Mouse (Mus musculus): ENCODE results near the gene Ptgds. TPM values are rescaled to one million over a fixed set of nuclear protein-coding genes. Genes with fewer than 3 reads are reported as not detected.

Gene Ptgds
- polyA plus RNA-seq, 1 experiment from 2014 or later, result 192 TPM

DNA sequence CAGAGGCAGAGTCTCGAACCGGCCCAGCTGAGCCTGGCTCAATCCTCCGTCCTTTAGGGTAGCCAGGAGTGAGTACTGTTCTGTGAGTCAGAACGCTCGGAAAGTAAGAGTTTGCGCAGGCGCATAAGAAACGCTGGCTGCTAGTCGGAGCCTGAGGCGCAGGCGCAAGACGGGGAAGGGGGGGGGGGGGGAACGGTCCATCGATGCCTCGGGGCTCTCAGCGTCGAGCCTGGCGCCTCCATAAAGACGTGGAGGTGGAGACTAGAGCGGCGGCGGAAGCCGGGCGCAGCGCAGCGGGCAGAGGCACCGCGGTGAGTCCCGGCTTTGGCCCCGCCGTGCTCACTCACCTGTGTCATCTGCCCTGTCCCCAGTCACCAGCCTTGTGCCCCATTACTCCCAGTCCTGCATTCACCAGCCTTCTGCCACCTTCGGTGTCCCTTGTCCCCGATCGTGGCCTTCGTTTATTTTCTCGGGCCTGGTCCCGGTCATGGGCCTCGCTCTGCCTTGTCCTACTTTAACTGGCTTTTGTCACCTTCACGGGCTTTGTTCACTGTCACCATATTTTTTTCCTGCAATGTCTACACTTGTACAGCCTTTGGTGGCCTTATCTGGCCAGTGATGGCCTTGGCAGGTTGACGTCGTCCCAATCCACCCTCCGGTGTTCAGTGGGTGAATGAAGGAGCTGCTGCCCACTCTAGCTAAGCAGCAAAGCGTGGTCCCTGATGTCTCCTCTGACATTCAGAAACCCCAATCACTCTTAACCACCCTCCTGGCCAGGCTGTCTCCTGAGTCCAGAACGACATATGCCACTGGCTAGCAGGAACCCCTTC lies 30.9 kb upstream of the Ptgds start, which contains the start of gene Fbxw5:
TSS of gene Fbxw5 (plus strand) at position 175 of the 830 bp plus-strand sequence.
- H3K27me3 ChIP-seq (ENCODE audit: control insufficient read depth, insufficient read depth, low read length), result no peaks in the 10 kb centered on the region
- H3K9ac ChIP-seq (ENCODE audit: low read length), result peak within 1 kb of the TSS; percentile 98
- under 1% methylated on average over 38 of the region's 44 CpGs for WGBS
- peak within 1 kb of the TSS; percentile 96 for H3K4me3 ChIP-seq (ENCODE audit: low read length)
- H3K4me2 ChIP-seq (ENCODE audit: low read depth, low read length), result peak within 1 kb of the TSS; percentile 99
- H3K9me3 ChIP-seq (replicated peaks; ENCODE audit: control insufficient read depth, low read length), result no peaks in the 10 kb centered on the region
- peak within 1 kb of the TSS; percentile 64 for H3K27ac ChIP-seq (ENCODE audit: low read length)
- H3K36me3 ChIP-seq (ENCODE audit: control insufficient read depth, insufficient read depth), result peaks cover 21% of the 10 kb centered on the region
- H3K4me1 ChIP-seq (ENCODE audit: control insufficient read depth, insufficient read depth, low read length), result peaks cover 10% of the 10 kb centered on the region
- peak; percentile 93 for ATAC-seq (replicated peaks; ENCODE audit: extremely low read depth, insufficient read depth, low FRiP score)

DNA sequence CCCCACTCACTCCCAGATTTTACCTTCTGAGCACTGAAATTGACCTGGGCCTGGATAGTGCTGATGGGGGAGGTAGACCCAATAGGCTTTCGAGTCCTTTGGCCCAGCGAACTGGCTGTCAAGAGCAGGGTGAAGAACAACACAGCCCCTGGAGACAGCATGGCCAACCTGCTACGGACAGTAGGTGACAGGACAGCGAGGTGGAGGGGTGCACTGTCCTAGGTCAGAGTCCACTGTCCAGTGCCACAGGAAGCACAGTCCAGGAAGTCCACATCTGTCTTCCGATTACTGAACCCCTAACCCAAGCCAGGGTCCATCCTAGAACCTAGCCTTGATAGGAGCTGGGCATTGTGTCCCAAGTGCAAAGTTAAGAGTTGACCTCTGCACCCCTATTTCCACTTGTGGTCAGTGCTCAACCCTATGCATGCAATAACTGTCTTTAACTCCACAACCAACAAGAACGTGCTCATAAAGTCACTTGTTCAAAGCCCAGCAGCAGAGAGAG lies 30.3 kb upstream of the Ptgds start:
- peak overlapping the region; percentile 67 for H3K4me2 ChIP-seq (ENCODE audit: low read depth, low read length)
- H3K4me1 ChIP-seq (ENCODE audit: control insufficient read depth, insufficient read depth, low read length), result peaks cover 10% of the 10 kb centered on the region
- 68% methylated on average over 6 of the region's 6 CpGs for WGBS
- H3K27me3 ChIP-seq (ENCODE audit: control insufficient read depth, insufficient read depth, low read length), result no peaks in the 10 kb centered on the region
- peak overlapping the region; percentile 73 for H3K9ac ChIP-seq (ENCODE audit: low read length)
- peak overlapping the region; percentile 47; the same call in 1 of the 2 replicates for H3K27ac ChIP-seq (ENCODE audit: low read length)
- H3K9me3 ChIP-seq (replicated peaks; ENCODE audit: control insufficient read depth, low read length), result no peaks in the 10 kb centered on the region
- peaks cover 21% of the 10 kb centered on the region for H3K36me3 ChIP-seq (ENCODE audit: control insufficient read depth, insufficient read depth)
- ATAC-seq (replicated peaks; ENCODE audit: extremely low read depth, insufficient read depth, low FRiP score), result no peak
- peak overlapping the region; percentile 96 for H3K4me3 ChIP-seq (ENCODE audit: low read length)

DNA sequence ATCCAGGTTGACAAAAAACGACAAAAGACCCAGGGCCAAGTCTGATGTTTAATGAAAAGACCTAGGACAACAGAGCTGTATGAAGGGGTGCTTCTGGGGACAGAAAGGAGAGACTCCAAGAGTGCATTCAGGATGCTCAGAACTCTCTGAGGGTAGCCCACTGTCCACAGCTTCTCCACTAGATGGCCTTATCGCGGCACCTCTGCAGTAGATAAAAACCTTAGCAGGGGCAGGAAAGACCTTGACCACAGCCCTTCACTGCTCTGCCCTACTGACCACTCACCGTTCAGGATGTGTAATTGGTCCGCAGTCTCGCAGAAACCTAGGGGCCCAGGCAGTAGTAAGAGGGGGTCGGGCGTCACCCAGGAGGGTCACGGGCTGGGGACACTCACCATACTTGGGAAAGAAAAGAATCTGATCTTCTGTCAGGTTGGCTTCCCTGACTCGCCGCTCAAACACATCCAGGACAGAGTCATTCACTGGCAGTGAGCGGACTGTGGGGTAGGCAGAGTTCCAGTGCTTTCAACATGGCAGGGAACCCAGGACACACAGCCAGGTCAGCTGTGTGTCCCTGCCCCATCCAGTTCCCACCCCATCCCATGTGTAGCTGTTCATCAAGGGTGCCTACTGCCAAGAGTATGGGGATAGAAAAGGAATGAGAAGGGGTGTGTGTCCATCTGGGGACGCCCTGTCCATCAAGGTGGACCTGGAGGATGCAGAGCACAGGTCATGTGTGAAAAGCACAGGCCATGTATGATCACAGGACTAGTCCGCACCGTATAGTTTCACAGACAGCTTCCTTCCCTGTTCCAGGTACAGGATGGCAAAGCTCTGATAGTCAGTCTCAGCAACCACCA lies 29.0 kb upstream of the Ptgds start:
- no peak for ATAC-seq (replicated peaks; ENCODE audit: extremely low read depth, insufficient read depth, low FRiP score)
- no peak overlapping the region for H3K27ac ChIP-seq (ENCODE audit: low read length)
- no peaks in the 10 kb centered on the region for H3K9me3 ChIP-seq (replicated peaks; ENCODE audit: control insufficient read depth, low read length)
- no peak overlapping the region for H3K4me3 ChIP-seq (ENCODE audit: low read length)
- peaks cover 11% of the 10 kb centered on the region for H3K36me3 ChIP-seq (ENCODE audit: control insufficient read depth, insufficient read depth)
- no peak overlapping the region for H3K4me2 ChIP-seq (ENCODE audit: low read depth, low read length)
- no peak overlapping the region for H3K9ac ChIP-seq (ENCODE audit: low read length)
- 65% methylated on average over 15 of the region's 15 CpGs for WGBS
- no peaks in the 10 kb centered on the region for H3K27me3 ChIP-seq (ENCODE audit: control insufficient read depth, insufficient read depth, low read length)
- H3K4me1 ChIP-seq (ENCODE audit: control insufficient read depth, insufficient read depth, low read length), result peaks cover 10% of the 10 kb centered on the region

DNA sequence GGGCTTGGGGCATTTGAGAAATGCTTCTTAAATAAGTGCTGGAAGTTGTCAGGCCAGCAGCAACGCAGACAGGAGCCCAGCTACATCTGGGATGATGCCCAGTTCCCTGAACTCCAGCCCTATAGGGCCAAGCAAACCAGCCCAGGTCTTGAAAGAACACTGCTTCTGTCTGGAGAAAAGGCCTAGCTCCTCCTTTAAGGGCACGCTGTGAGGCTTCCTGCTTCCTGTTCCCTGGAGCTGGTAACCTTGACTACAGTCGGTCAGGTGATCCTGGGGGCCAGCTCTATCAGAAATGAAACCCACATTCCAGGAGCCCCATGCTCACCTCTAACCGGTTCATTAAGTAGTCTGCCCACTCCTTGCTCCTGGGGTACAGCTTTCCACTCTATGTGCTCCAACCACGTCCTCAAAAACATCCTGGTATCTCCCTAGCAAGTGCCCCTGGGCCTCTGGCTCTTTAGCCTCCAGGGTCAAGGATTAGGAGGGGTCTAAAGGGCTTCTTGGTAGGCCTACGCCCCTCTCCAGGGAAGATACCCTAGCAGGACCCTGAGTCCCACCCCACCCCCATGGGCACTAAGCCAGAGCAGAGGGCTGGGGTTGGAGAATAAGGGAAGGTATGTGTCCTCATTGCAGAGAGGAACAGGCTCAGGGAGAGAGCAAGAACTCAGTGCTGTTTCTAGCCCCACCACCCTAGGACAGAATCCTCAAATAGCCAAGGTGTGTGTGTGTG lies 28.2 kb upstream of the Ptgds start:
- 43% methylated on average over 6 of the region's 6 CpGs for WGBS
- Histone ChIP-seq H3K9ac (ENCODE audit: low read length) (0 out of 2 replicates have a peak overlapping the region, but pooled peaks have one; percentile 30), H3K9me3 (replicated peaks; ENCODE audit: control insufficient read depth, low read length) (no peaks in the 10 kb centered on the region), H3K4me3 (ENCODE audit: low read length) (no peak overlapping the region), H3K27ac (ENCODE audit: low read length) (no peak overlapping the region), H3K4me1 (ENCODE audit: control insufficient read depth, insufficient read depth, low read length) (peaks cover 10% of the 10 kb centered on the region), H3K27me3 (ENCODE audit: control insufficient read depth, insufficient read depth, low read length) (no peaks in the 10 kb centered on the region), H3K4me2 (ENCODE audit: low read depth, low read length) (no peak overlapping the region), H3K36me3 (ENCODE audit: control insufficient read depth, insufficient read depth) (peaks cover 4% of the 10 kb centered on the region)
- no peak for ATAC-seq (replicated peaks; ENCODE audit: extremely low read depth, insufficient read depth, low FRiP score)

DNA sequence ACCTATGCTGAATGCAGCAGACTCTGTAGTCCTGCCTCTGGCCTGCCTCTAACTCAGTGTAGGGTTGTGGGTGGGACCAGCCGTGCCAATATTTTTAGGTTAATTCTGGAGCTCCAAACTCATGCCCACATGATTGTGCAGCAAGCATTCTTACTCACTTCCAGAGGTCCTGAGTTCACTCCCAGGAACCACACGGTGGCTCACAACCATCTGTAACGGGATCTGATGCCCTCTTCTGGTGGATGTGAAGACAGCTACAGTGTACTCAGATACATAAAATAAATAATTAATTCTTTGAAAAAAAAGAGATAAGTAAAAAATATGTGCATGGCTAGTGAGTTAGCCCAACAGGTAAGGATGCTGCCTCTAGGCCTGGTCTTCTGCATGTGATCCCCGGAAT lies 26.6 kb upstream of the Ptgds start:
- 42% methylated on average over 4 of the region's 4 CpGs for WGBS
- no peak for ATAC-seq (replicated peaks; ENCODE audit: extremely low read depth, insufficient read depth, low FRiP score)
- H3K4me3 ChIP-seq (ENCODE audit: low read length), result no peak overlapping the region
- H3K4me1 ChIP-seq (ENCODE audit: control insufficient read depth, insufficient read depth, low read length), result peaks cover 4% of the 10 kb centered on the region
- H3K9me3 ChIP-seq (replicated peaks; ENCODE audit: control insufficient read depth, low read length), result no peaks in the 10 kb centered on the region
- H3K27ac ChIP-seq (ENCODE audit: low read length), result no peak overlapping the region
- no peak overlapping the region for H3K9ac ChIP-seq (ENCODE audit: low read length)
- H3K36me3 ChIP-seq (ENCODE audit: control insufficient read depth, insufficient read depth), result no peaks in the 10 kb centered on the region
- H3K27me3 ChIP-seq (ENCODE audit: control insufficient read depth, insufficient read depth, low read length), result no peaks in the 10 kb centered on the region
- H3K4me2 ChIP-seq (ENCODE audit: low read depth, low read length), result no peak overlapping the region

DNA sequence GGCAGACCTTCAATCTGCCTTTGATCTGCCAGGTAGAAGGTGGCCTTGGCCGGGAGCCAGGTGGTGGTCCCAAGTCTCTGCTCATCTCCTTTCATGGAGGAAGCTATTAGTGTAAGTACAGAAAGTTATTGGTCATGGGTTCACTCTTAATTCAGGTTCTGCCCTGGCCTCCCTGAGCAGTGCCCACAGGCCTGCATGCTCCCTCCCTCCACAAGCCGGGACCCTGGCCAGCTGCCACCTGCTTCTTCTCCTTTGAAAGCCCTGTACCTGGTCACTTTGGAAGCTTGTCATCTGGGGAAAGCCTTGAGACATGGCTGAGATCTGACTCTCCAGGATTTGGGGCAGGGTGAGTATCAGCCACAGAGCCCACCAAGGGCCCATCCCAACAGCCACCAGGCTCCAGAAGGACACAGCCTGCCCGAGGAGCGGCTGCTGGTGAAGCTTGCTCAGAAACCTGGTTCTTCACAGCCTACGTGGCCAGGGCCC lies 23.7 kb upstream of the Ptgds start, which contains the start of gene Lcn12:
TSS of gene Lcn12 (minus strand) at position 436 of the 486 bp plus-strand sequence.
- no peak for ATAC-seq (replicated peaks; ENCODE audit: extremely low read depth, insufficient read depth, low FRiP score)
- Histone ChIP-seq H3K4me2 (ENCODE audit: low read depth, low read length) (no peak within 1 kb of the TSS), H3K27ac (ENCODE audit: low read length) (no peak within 1 kb of the TSS), H3K9ac (ENCODE audit: low read length) (no peak within 1 kb of the TSS), H3K27me3 (ENCODE audit: control insufficient read depth, insufficient read depth, low read length) (no peaks in the 10 kb centered on the region), H3K4me3 (ENCODE audit: low read length) (no peak within 1 kb of the TSS), H3K36me3 (ENCODE audit: control insufficient read depth, insufficient read depth) (no peaks in the 10 kb centered on the region), H3K9me3 (replicated peaks; ENCODE audit: control insufficient read depth, low read length) (no peaks in the 10 kb centered on the region), H3K4me1 (ENCODE audit: control insufficient read depth, insufficient read depth, low read length) (no peaks in the 10 kb centered on the region)
- 80% methylated on average over 5 of the region's 5 CpGs for WGBS

DNA sequence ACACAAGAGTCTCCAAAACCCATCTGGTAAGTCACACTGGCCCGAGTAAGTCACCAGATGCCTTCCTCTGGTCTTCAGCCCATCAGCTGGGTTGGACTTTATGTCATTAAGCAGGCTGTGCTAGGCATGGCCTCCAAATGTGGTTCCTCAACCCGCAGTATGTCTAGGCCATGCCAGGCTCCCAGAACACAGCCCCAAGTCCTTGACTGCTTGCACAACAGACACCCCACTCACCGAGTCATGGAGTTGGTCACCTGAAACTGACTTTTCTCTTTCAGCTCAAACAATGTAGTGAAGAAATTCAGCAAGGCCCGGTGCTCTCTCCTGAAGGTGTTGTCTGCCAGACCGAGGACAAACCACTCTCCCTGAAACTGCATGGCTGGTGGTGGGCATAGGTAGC lies 23.1 kb upstream of the Ptgds start:
- Histone ChIP-seq H3K27me3 (ENCODE audit: control insufficient read depth, insufficient read depth, low read length) (peaks cover 2% of the 10 kb centered on the region; the same call in 1 of the 2 replicates), H3K27ac (ENCODE audit: low read length) (no peak overlapping the region), H3K4me2 (ENCODE audit: low read depth, low read length) (no peak overlapping the region), H3K9me3 (replicated peaks; ENCODE audit: control insufficient read depth, low read length) (no peaks in the 10 kb centered on the region), H3K36me3 (ENCODE audit: control insufficient read depth, insufficient read depth) (no peaks in the 10 kb centered on the region), H3K4me3 (ENCODE audit: low read length) (no peak overlapping the region), H3K9ac (ENCODE audit: low read length) (no peak overlapping the region), H3K4me1 (ENCODE audit: control insufficient read depth, insufficient read depth, low read length) (no peaks in the 10 kb centered on the region)
- 70% methylated on average over 5 of the region's 5 CpGs for WGBS
- no peak for ATAC-seq (replicated peaks; ENCODE audit: extremely low read depth, insufficient read depth, low FRiP score)

DNA sequence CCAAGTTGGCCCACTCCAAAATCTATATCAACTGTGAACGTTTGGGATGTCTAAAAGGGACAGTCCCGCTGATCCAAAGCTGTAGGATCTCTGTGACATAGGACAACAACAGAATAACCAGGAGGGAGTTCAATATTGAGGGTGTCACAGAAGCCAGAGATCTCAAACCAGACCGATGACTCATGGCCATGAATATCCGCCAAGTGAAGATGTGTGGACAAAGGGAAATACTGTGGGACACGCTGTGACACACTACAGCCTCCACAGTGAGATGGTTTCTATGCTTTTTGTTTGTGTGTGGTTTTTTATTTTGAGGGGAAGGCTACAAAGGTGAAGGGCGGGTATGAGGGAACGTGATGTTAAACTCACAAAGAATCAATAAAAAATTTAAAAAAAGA lies 18.8 kb upstream of the Ptgds start:
- no peaks in the 10 kb centered on the region for H3K9me3 ChIP-seq (replicated peaks; ENCODE audit: control insufficient read depth, low read length)
- no peak overlapping the region for H3K4me3 ChIP-seq (ENCODE audit: low read length)
- H3K36me3 ChIP-seq (ENCODE audit: control insufficient read depth, insufficient read depth), result no peaks in the 10 kb centered on the region
- no peaks in the 10 kb centered on the region for H3K4me1 ChIP-seq (ENCODE audit: control insufficient read depth, insufficient read depth, low read length)
- peaks cover 2% of the 10 kb centered on the region; the same call in 1 of the 2 replicates for H3K27me3 ChIP-seq (ENCODE audit: control insufficient read depth, insufficient read depth, low read length)
- no peak for ATAC-seq (replicated peaks; ENCODE audit: extremely low read depth, insufficient read depth, low FRiP score)
- no peak overlapping the region for H3K4me2 ChIP-seq (ENCODE audit: low read depth, low read length)
- no peak overlapping the region for H3K9ac ChIP-seq (ENCODE audit: low read length)
- WGBS, result 61% methylated on average over 7 of the region's 7 CpGs
- no peak overlapping the region for H3K27ac ChIP-seq (ENCODE audit: low read length)

Data from heart, embryonic 16.5 days (tissue).